Comparison of ENCODE assay signal across 26 mouse cellular contexts in the genomic region with DNA sequence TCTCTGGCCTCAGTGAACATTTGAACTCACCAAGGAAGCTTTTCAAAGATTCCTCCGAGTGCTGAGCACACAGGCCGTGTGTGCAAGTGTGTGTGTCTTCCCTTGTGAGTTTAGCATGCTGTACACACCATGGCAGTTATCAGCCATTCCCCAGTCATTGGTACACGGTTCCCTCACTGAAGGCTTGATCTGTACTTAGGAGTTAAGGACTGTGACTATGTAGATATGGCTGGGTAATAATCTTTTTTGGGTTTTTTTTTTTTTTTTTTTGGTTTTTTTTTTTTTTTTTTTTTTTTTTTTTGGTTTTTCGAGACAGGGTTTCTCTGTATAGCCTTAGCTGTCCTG. TPM values are rescaled to one million over a fixed set of nuclear protein-coding genes. Genes with fewer than 3 reads are reported as not detected.
DNase-seq lines count a peak whose midpoint lies in the region; ATAC-seq and TF ChIP-seq lines count a peak whose summit lies in the region.
"Had no signal": no experiment of that assay in that cellular context is flagged by ENCODE, and none has a peak within 500 bp of the region (broad histone marks: within the 10 kb centered on the region; RNA-seq: fewer than 3 reads in every experiment).

No protein-coding gene starts in this region.

- H3K4me3 ChIP-seq in liver, embryonic 14.5 days (ENCODE audit: insufficient read depth in 1 of 2, low read depth in 2 of 2, low read length in 2 of 2), result no peak overlapping the region
- H3K4me3 ChIP-seq: embryonic facial prominence, embryonic 13.5 days; erythroblast, embryonic 14.5 days; heart, embryonic 15.5 days; hindbrain, embryonic 13.5 days; limb, embryonic 15.5 days; lung, embryonic 15.5 days; midbrain, embryonic 12.5 days; myocyte; neural tube, embryonic 12.5 days had no signal

- WGBS in liver, embryonic 14.5 days (ENCODE audit: insufficient replicate concordance), result 21% methylated on average over 3 of the region's 4 CpGs

- H3K27me3 ChIP-seq in liver, embryonic 14.5 days (ENCODE audit: control insufficient read depth, insufficient read depth, low read length), result no peaks in the 10 kb centered on the region
- H3K27me3 ChIP-seq: embryonic facial prominence, embryonic 13.5 days; heart, embryonic 15.5 days; hindbrain, embryonic 13.5 days; limb, embryonic 15.5 days; lung, embryonic 15.5 days; midbrain, embryonic 12.5 days; neural tube, embryonic 12.5 days had no signal

- no peak overlapping the region for H3K27ac ChIP-seq in liver, embryonic 14.5 days
- H3K27ac ChIP-seq: embryonic facial prominence, embryonic 13.5 days; heart, embryonic 15.5 days; hindbrain, embryonic 13.5 days; limb, embryonic 15.5 days; lung, embryonic 15.5 days; midbrain, embryonic 12.5 days; neural tube, embryonic 12.5 days had no signal

- H3K4me1 ChIP-seq in liver, embryonic 14.5 days (replicated peaks; ENCODE audit: control insufficient read depth in 2 of 2, insufficient read depth in 2 of 2, low read length in 1 of 2), result peaks cover 4 to 11% of the 10 kb centered on the region in 2 experiments

- peak; percentile 50 for TF ChIP-seq EP300 in liver, embryonic 14.5 days (IDR thresholded peaks at IDR 0.05; ENCODE audit: low read depth)

- H3K36me3 ChIP-seq in liver, embryonic 14.5 days (replicated peaks; ENCODE audit: control insufficient read depth, insufficient read depth, low read depth), result no peaks in the 10 kb centered on the region
- H3K36me3 ChIP-seq: lung, embryonic 15.5 days had no signal

- peak; percentile 2 for DNase-seq in thymus, postnatal 4 days
- DNase-seq in thymus, adult 18-20 months, result no peak
- DNase-seq in liver, embryonic 14.5 days (ENCODE audit: low read depth in 3 of 3, low spot score in 3 of 3), result no peak
- DNase-seq in adrenal gland, postnatal 36 days, result no peak
- DNase-seq: adrenal gland, adult 8-10 months; cerebellum, adult 11 months; cerebellum, adult 9-10 months; gastrocnemius, postnatal 14 days; heart, postnatal 36 days; right cerebral cortex, postnatal 4 days had no signal

- no peak overlapping the region for H3K4me2 ChIP-seq in liver, embryonic 14.5 days (ENCODE audit: low read depth)
- H3K4me2 ChIP-seq: embryonic facial prominence, embryonic 13.5 days; heart, embryonic 15.5 days; hindbrain, embryonic 13.5 days; limb, embryonic 15.5 days; lung, embryonic 15.5 days; midbrain, embryonic 12.5 days; neural tube, embryonic 12.5 days had no signal

- TF ChIP-seq CTCF in liver, embryonic 14.5 days (IDR thresholded peaks at IDR 0.05; ENCODE audit: low read depth), result no peak

- H3K9me3 ChIP-seq in liver, embryonic 14.5 days (ENCODE audit: control insufficient read depth, low read length), result no peaks in the 10 kb centered on the region
- H3K9me3 ChIP-seq: embryonic facial prominence, embryonic 13.5 days; heart, embryonic 15.5 days; hindbrain, embryonic 13.5 days; limb, embryonic 15.5 days; lung, embryonic 15.5 days; midbrain, embryonic 12.5 days; neural tube, embryonic 12.5 days had no signal

- ATAC-seq in common myeloid progenitor, adult 5-6 weeks (replicated peaks; ENCODE audit: low read depth, poor library complexity, severe bottlenecking), result peak; percentile 56; the same call in 1 of the 2 replicates
- peak; percentile 81 for ATAC-seq in liver, embryonic 14.5 days (ENCODE audit: insufficient read depth)
- peak; percentile 88 for ATAC-seq in megakaryocyte-erythroid progenitor cell, adult 5-6 weeks (replicated peaks; ENCODE audit: low FRiP score, low TSS enrichment, poor library complexity, severe bottlenecking)
- ATAC-seq in erythroblast, adult 5-6 weeks (replicated peaks; ENCODE audit: low FRiP score, poor library complexity, severe bottlenecking), result no peak
- ATAC-seq: activated CD4-positive, CD25-positive, alpha-beta regulatory T cell, adult 4 months; CD4-positive, CD25-positive, alpha-beta regulatory T cell, adult 4 months; intestine, postnatal 0 days had no signal

- H3K9ac ChIP-seq in liver, embryonic 14.5 days (replicated peaks), result no peak overlapping the region
- H3K9ac ChIP-seq: embryonic facial prominence, embryonic 13.5 days; heart, embryonic 15.5 days; hindbrain, embryonic 13.5 days; limb, embryonic 15.5 days; lung, embryonic 15.5 days; midbrain, embryonic 12.5 days; neural tube, embryonic 12.5 days had no signal

RNA-seq across cellular contexts. Expression of gene Kctd21, which starts 14.7 kb away (rescaled TPM):
- total RNA-seq in common myeloid progenitor, adult 5-6 weeks (2017), result 0.09 and 0.78 TPM in 2 replicates
- 0.79 and 0.80 TPM in 2 replicates for polyA plus RNA-seq in liver, embryonic 14.5 days (2012; rRNA removed)
- 0.76 and 0.96 TPM in 2 replicates for polyA plus RNA-seq in liver, embryonic 14.5 days (2014; fragmentation: Nextera tagmentation; extraction: Ambion mirVana)
- 0.69 and 1.6 TPM in 2 replicates for total RNA-seq in megakaryocyte-erythroid progenitor cell, adult 5-6 weeks (2014; fragmentation: Nextera tagmentation)
- 0.76 and 1.7 TPM in 2 replicates for total RNA-seq in megakaryocyte-erythroid progenitor cell, adult 5-6 weeks (2017)
- total RNA-seq in adrenal gland, postnatal 36 days (2021), result 10 to 100 TPM in 1 of 2 experiments, 1 to 10 TPM in 1; 7.8 to 11.3 TPM
- 0.42 TPM in 1 of 2 replicates, not detected in the other for total RNA-seq in erythroblast, adult 5-6 weeks (2015; ENCODE audit: low replicate concordance)
- total RNA-seq in erythroblast, adult 5-6 weeks (2017; ENCODE audit: low replicate concordance), result 0.14 and 0.43 TPM in 2 replicates
- polyA plus RNA-seq: erythroblast, embryonic 14.5 days had no signal

RNA-seq across cellular contexts. Expression of gene Usp35, which starts 15.0 kb away (rescaled TPM):
- total RNA-seq in common myeloid progenitor, adult 5-6 weeks (2017), result not detected in 2 replicates
- polyA plus RNA-seq in liver, embryonic 14.5 days (2012; rRNA removed), result 0.29 and 0.36 TPM in 2 replicates
- 0.14 and 0.18 TPM in 2 replicates for polyA plus RNA-seq in liver, embryonic 14.5 days (2014; fragmentation: Nextera tagmentation; extraction: Ambion mirVana)
- total RNA-seq in megakaryocyte-erythroid progenitor cell, adult 5-6 weeks (2014; fragmentation: Nextera tagmentation), result 0.44 and 2.9 TPM in 2 replicates
- total RNA-seq in megakaryocyte-erythroid progenitor cell, adult 5-6 weeks (2017), result not detected in 2 replicates
- 1 to 10 TPM; 4.9 to 8.7 TPM for total RNA-seq in adrenal gland, postnatal 36 days (2021)
- total RNA-seq in erythroblast, adult 5-6 weeks (2015; ENCODE audit: low replicate concordance), result 0.38 TPM in 1 of 2 replicates, not detected in the other
- 0.26 and 0.28 TPM in 2 replicates for total RNA-seq in erythroblast, adult 5-6 weeks (2017; ENCODE audit: low replicate concordance)
- total RNA-seq: granulocyte monocyte progenitor cell, adult 5-6 weeks had no signal

RNA-seq across cellular contexts. Expression of gene Alg8, which starts 24.6 kb away (rescaled TPM):
- total RNA-seq in common myeloid progenitor, adult 5-6 weeks (2017), result 36.6 and 45.1 TPM in 2 replicates
- polyA plus RNA-seq in liver, embryonic 14.5 days (2012; rRNA removed), result 23.8 and 25.6 TPM in 2 replicates
- polyA plus RNA-seq in liver, embryonic 14.5 days (2014; fragmentation: Nextera tagmentation; extraction: Ambion mirVana), result 30.5 and 33.4 TPM in 2 replicates
- 67.6 and 71.5 TPM in 2 replicates for total RNA-seq in megakaryocyte-erythroid progenitor cell, adult 5-6 weeks (2014; fragmentation: Nextera tagmentation)
- 35.9 and 46.3 TPM in 2 replicates for total RNA-seq in megakaryocyte-erythroid progenitor cell, adult 5-6 weeks (2017)
- 10 to 100 TPM; 14.0 to 21.1 TPM for total RNA-seq in adrenal gland, postnatal 36 days (2021)
- total RNA-seq in erythroblast, adult 5-6 weeks (2015; ENCODE audit: low replicate concordance), result 9.4 and 25.7 TPM in 2 replicates
- total RNA-seq in erythroblast, adult 5-6 weeks (2017; ENCODE audit: low replicate concordance), result 2.9 and 10.2 TPM in 2 replicates

RNA-seq across cellular contexts. Expression of gene Ndufc2, which starts 53.0 kb away (rescaled TPM):
- total RNA-seq in common myeloid progenitor, adult 5-6 weeks (2017), result 210 and 280 TPM in 2 replicates
- 95.8 and 107 TPM in 2 replicates for polyA plus RNA-seq in liver, embryonic 14.5 days (2012; rRNA removed)
- 242 and 250 TPM in 2 replicates for polyA plus RNA-seq in liver, embryonic 14.5 days (2014; fragmentation: Nextera tagmentation; extraction: Ambion mirVana)
- total RNA-seq in megakaryocyte-erythroid progenitor cell, adult 5-6 weeks (2014; fragmentation: Nextera tagmentation), result 188 and 266 TPM in 2 replicates
- total RNA-seq in megakaryocyte-erythroid progenitor cell, adult 5-6 weeks (2017), result 369 and 388 TPM in 2 replicates
- total RNA-seq in adrenal gland, postnatal 36 days (2021), result 100 to 1,000 TPM; 306 to 313 TPM
- total RNA-seq in erythroblast, adult 5-6 weeks (2015; ENCODE audit: low replicate concordance), result 53.5 and 57.6 TPM in 2 replicates
- 20.5 and 80.0 TPM in 2 replicates for total RNA-seq in erythroblast, adult 5-6 weeks (2017; ENCODE audit: low replicate concordance)
